ENCODE assay signal across 9 mouse cellular contexts in genomic region chr5:37244666-37245242, GRCm38 (mm10). TPM values are rescaled to one million over a fixed set of nuclear protein-coding genes. Genes with fewer than 3 reads are reported as not detected.
DNase-seq lines count a peak whose midpoint lies in the region.
"Had no signal": no experiment of that assay in that cellular context is flagged by ENCODE, and none has a peak within 500 bp of the region (broad histone marks: within the 10 kb centered on the region; RNA-seq: fewer than 3 reads in every experiment).

No protein-coding gene starts in this region.

- DNase-seq in cerebellum, adult 8-10 months = peak; percentile 38
- no peak for DNase-seq in cerebellum, postnatal 4 days (ENCODE audit: low spot score in 2 of 2)
- DNase-seq in right cerebral cortex, postnatal 10 days (ENCODE audit: low spot score in 2 of 2) = peak; percentile 49 to 64
- DNase-seq in right cerebral cortex, adult 2 months (ENCODE audit: low spot score in 2 of 2) = no peak
- peak; percentile 9 for DNase-seq in induced T-regulatory cell, adult 2 months (ENCODE audit: low read depth)
- DNase-seq in ovary, adult 18-20 months (ENCODE audit: low spot score) = no peak
- no peak for DNase-seq in adrenal gland, adult 18-20 months (ENCODE audit: low spot score in 2 of 2)
- no peak for DNase-seq in thymus, postnatal 4 days
- DNase-seq: lung, postnatal 14 days had no signal

RNA-seq across cellular contexts. Expression of gene Crmp1, which starts 3.0 kb away (rescaled TPM):
- total RNA-seq in adrenal gland, adult 18-20 months (2021) = 10 to 100 TPM in 1 of 2 experiments, 1 to 10 TPM in 1; 8.2 to 10.5 TPM

Comparison
In these comparisons a context has a peak if more than half of its experiments do, and no peak if none do; other contexts are left out.
1. DNase-seq: peak in cerebellum, adult 8-10 months (single experiment), right cerebral cortex, postnatal 10 days (2 of 2) and induced T-regulatory cell, adult 2 months (single experiment); none in cerebellum, postnatal 4 days (0 of 2), right cerebral cortex, adult 2 months (0 of 2), ovary, adult 18-20 months (single experiment), adrenal gland, adult 18-20 months (0 of 2) and thymus, postnatal 4 days (single experiment).